Mouse (Mus musculus) heart, adult 2 months (tissue): ENCODE measurements around the gene Pcdh11x.

ENCODE experiments used
- CTCF ChIP-seq: fragments of 200-600 bp; IDR thresholded peaks from 2 replicates; pipeline ENCODE4 v1.8.1; 2022; ENCODE audit warnings: antibody characterized with exemption, mild to moderate bottlenecking, moderate library complexity
- EP300 ChIP-seq: fragments of 200-500 bp; IDR thresholded peaks from 2 replicates; pipeline ENCODE4 v1.6.1; 2011; ENCODE audit warnings: low read depth, low read length, control low read depth; ENCODE audit not compliant: insufficient read depth
- POLR2A ChIP-seq: fragments of 200-500 bp; IDR thresholded peaks from 2 replicates; pipeline ENCODE4 v1.6.1; 2011; ENCODE audit warnings: mild to moderate bottlenecking, low read depth, low read length, control low read depth; ENCODE audit not compliant: insufficient read depth

GRCm38 (mm10) chrX:120260089-120260488, 30.0 kb upstream of the Pcdh11x start:
- no peak for TF ChIP-seq CTCF
- TF ChIP-seq POLR2A, result no peak
- TF ChIP-seq EP300, result no peak
